Mouse (Mus musculus) embryonic facial prominence, embryonic 14.5 days (tissue): ENCODE results near the gene Abca4. TPM values are rescaled to one million over a fixed set of nuclear protein-coding genes. Genes with fewer than 3 reads are reported as not detected.

Experiments used
- ATAC-seq: fragments of 200-750 bp; cut with Nextera tagmentation; 2 replicates; pipeline ENCODE4 v1.8.0; 2017; ENCODE audit warnings: low read depth, moderate number of reproducible peaks, moderate TSS enrichment
- DNase-seq: peaks from one replicate; pipeline ENCODE4 v3.0.0-alpha.2; 2015; ENCODE audit warnings: low spot score
- H3K27ac ChIP-seq: fragments of 300-500 bp; sonication (generic); replicated peaks from 2 replicates; pipeline ENCODE4 v1.5.1; 2014; ENCODE audit warnings: low read depth, mild to moderate bottlenecking, low read length, moderate library complexity
- H3K27me3 ChIP-seq: fragments of 300-500 bp; sonication (generic); replicated peaks from 2 replicates; pipeline ENCODE4 v1.6.1; 2014; ENCODE audit warnings: low read length; ENCODE audit not compliant: control insufficient read depth, insufficient read depth
- H3K36me3 ChIP-seq: fragments of 300-500 bp; sonication (generic); 2 replicates; pipeline ENCODE4 v1.6.1; 2014; ENCODE audit warnings: low read length, mixed read lengths; ENCODE audit not compliant: control insufficient read depth, insufficient read depth
- H3K4me1 ChIP-seq: fragments of 300-500 bp; sonication (generic); 2 replicates; pipeline ENCODE4 v1.6.1; 2014; ENCODE audit warnings: antibody characterized with exemption, low read length; ENCODE audit not compliant: control insufficient read depth, insufficient read depth
- H3K4me2 ChIP-seq: fragments of 300-500 bp; sonication (generic); 2 replicates; pipeline ENCODE4 v1.6.1; 2014; ENCODE audit warnings: low read depth, mild to moderate bottlenecking, low read length, moderate library complexity, mixed read lengths
- H3K4me3 ChIP-seq: fragments of 300-500 bp; sonication (generic); 2 replicates; pipeline ENCODE4 v1.5.1; 2014; ENCODE audit warnings: low read depth, mild to moderate bottlenecking, low read length
- H3K9ac ChIP-seq: fragments of 300-500 bp; sonication (generic); 2 replicates; pipeline ENCODE4 v1.6.1; 2014; ENCODE audit warnings: low read depth, mild to moderate bottlenecking, low read length, moderate library complexity, mixed read lengths
- H3K9me3 ChIP-seq: fragments of 300-500 bp; sonication (generic); 2 replicates; pipeline ENCODE4 v1.6.1; 2016; ENCODE audit warnings: low read length; ENCODE audit not compliant: control insufficient read depth
- WGBS: fragments of 180-500 bp; shearing (Covaris S2); extraction: QIAGEN DNeasy Blood & Tissue Kit; methylation state at CpG from one replicate; pipeline ENCODE4 v1.1.7; 2014; 5-methylcytosine and 5-hydroxymethylcytosine counted together
- polyA plus RNA-seq: library from polyadenylated mRNA; unstranded; fragments of >200 nt; fragmentation: Nextera tagmentation; extraction: Ambion mirVana; gene quantifications from 2 replicates; pipeline ENCODE4 v1.2.1, GENCODE M21; 2014

Gene Abca4
- polyA plus RNA-seq, 1 experiment from 2014 or later = 1.5 TPM

- Histone ChIP-seq H3K27me3 (no peaks in the 10 kb centered on the region), H3K27ac (no peak overlapping the region), H3K4me2 (no peak overlapping the region), H3K9ac (no peak overlapping the region), H3K9me3 (no peaks in the 10 kb centered on the region), H3K4me3 (no peak overlapping the region), H3K4me1 (no peaks in the 10 kb centered on the region), H3K36me3 (no peaks in the 10 kb centered on the region)
- DNase-seq (peak; percentile 58), ATAC-seq (peak; percentile 35)
- WGBS = 47% methylated on average over 3 of the region's 3 CpGs
Observed at GRCm38 (mm10) chr3:122131633-122132032, 87.4 kb downstream of the Abca4 start.

DNA sequence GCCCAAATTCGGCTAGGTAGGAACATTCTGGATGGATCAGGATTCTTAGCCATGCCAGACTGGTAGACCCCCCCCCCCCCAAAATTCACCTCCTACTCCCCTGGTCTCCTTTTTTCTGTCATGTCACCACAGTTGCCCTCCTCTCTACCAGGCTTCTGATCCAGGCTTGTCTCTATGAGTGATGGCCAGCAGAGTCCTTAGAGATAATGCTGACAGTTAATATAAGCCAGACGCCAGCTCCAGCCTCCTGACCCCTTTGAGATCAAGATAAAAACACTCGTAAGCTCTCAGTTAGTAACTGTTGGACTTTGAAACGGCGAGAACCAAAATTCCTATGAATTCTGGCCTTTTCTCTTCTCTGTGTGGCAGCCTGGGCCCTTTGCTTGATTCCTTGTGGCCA lies 89.0 kb downstream of the Abca4 start:
- Histone ChIP-seq H3K27ac (no peak overlapping the region), H3K4me1 (no peaks in the 10 kb centered on the region), H3K36me3 (no peaks in the 10 kb centered on the region), H3K4me2 (no peak overlapping the region), H3K9ac (no peak overlapping the region), H3K27me3 (no peaks in the 10 kb centered on the region), H3K4me3 (no peak overlapping the region), H3K9me3 (no peaks in the 10 kb centered on the region)
- DNase-seq = no peak
- 48% methylated on average over 5 of the region's 5 CpGs for WGBS
- no peak for ATAC-seq

DNA sequence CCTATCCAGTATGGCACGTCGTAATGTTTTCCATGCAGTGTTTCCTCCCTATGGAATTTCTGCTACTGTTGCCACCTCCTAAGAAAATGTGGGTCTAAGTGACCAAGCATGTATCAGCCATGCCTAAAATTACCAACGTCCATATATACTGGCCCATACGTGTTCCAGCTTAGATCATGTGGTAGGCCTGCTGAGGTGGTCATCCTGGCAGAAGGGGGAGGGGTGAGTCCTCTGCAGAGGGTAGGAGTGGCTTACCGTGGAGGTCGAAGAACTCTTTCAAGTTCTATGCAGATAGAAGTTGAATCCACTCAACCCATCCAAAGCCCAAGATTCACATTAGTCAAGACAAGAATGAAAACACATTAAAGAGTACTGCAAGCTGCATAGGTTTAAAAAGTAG lies 89.6 kb downstream of the Abca4 start:
- Histone ChIP-seq H3K27ac (no peak overlapping the region), H3K4me2 (no peak overlapping the region), H3K4me1 (no peaks in the 10 kb centered on the region), H3K36me3 (no peaks in the 10 kb centered on the region), H3K4me3 (no peak overlapping the region), H3K27me3 (no peaks in the 10 kb centered on the region), H3K9ac (no peak overlapping the region), H3K9me3 (no peaks in the 10 kb centered on the region)
- no peak for ATAC-seq
- 79% methylated on average over 6 of the region's 6 CpGs for WGBS
- no peak for DNase-seq

GRCm38 (mm10) chr3:122140589-122141400 lies 96.6 kb downstream of the Abca4 start:
- H3K9me3 ChIP-seq = no peaks in the 10 kb centered on the region
- no peak overlapping the region for H3K4me3 ChIP-seq
- DNase-seq (peak; percentile 77), ATAC-seq (0 out of 2 replicates have a peak, but pooled peaks have one; percentile 47)
- WGBS = 66% methylated on average over 18 of the region's 18 CpGs
- H3K27me3 ChIP-seq = no peaks in the 10 kb centered on the region
- no peak overlapping the region for H3K9ac ChIP-seq
- no peak overlapping the region for H3K4me2 ChIP-seq
- no peaks in the 10 kb centered on the region for H3K36me3 ChIP-seq
- no peak overlapping the region for H3K27ac ChIP-seq
- no peaks in the 10 kb centered on the region for H3K4me1 ChIP-seq

DNA sequence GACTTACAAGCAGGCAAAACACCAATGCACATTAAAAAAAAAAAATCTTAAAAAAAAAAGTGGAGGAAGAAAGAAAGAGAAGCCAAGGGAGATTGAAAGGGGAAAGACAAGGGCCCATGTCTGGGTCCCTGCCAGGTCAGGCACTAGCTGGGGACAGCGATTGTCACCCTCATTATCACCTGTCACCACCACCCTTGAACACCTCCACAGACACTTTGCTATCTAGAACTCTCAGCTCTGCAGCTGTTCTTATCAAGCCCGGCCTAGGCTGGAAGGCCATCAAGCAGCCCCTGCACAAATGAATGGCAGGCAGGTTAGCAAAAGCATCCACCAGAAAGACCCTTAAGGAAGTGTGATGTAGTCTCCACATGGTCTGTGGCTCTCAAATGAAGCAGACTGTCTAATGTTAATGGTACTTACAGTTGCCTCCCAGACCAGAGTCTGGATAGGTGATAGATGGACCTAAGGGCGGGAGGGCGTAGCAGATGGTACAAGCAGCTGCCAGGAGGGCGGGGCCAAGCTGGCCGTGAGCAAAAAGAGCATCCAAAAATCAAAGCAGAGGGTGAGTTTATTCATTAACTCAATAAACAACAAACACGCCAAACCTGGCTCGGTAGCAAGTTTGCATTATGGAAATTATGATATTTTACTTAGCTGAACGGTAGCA lies 98.1 kb downstream of the Abca4 start:
- H3K9ac ChIP-seq = no peak overlapping the region
- no peaks in the 10 kb centered on the region for H3K27me3 ChIP-seq
- H3K4me2 ChIP-seq = no peak overlapping the region
- no peaks in the 10 kb centered on the region for H3K36me3 ChIP-seq
- 75% methylated on average over 9 of the region's 9 CpGs for WGBS
- H3K9me3 ChIP-seq = no peaks in the 10 kb centered on the region
- H3K4me3 ChIP-seq = no peak overlapping the region
- H3K27ac ChIP-seq = no peak overlapping the region
- DNase-seq (no peak), ATAC-seq (no peak)
- peaks cover 1% of the 10 kb centered on the region; the same call in 1 of the 2 replicates for H3K4me1 ChIP-seq

GRCm38 (mm10) chr3:122143432-122143831 lies 99.2 kb downstream of the Abca4 start:
- H3K9ac ChIP-seq = no peak overlapping the region
- 75% methylated on average over 3 of the region's 3 CpGs for WGBS
- no peaks in the 10 kb centered on the region for H3K9me3 ChIP-seq
- no peaks in the 10 kb centered on the region for H3K27me3 ChIP-seq
- H3K4me3 ChIP-seq = no peak overlapping the region
- no peak for DNase-seq
- no peak overlapping the region for H3K4me2 ChIP-seq
- H3K4me1 ChIP-seq = peaks cover 6% of the 10 kb centered on the region; the same call in 1 of the 2 replicates
- ATAC-seq = no peak
- H3K27ac ChIP-seq = no peak overlapping the region
- H3K36me3 ChIP-seq = no peaks in the 10 kb centered on the region

GRCm38 (mm10) chr3:122145430-122145829 lies 101.2 kb downstream of the Abca4 start:
- Histone ChIP-seq H3K4me1 (peaks cover 6% of the 10 kb centered on the region; the same call in 1 of the 2 replicates), H3K9ac (no peak overlapping the region), H3K4me3 (no peak overlapping the region), H3K36me3 (no peaks in the 10 kb centered on the region), H3K9me3 (no peaks in the 10 kb centered on the region), H3K27me3 (no peaks in the 10 kb centered on the region), H3K27ac (no peak overlapping the region), H3K4me2 (no peak overlapping the region)
- DNase-seq (no peak), ATAC-seq (no peak)
- WGBS = 88% methylated on average over 3 of the region's 3 CpGs

DNA sequence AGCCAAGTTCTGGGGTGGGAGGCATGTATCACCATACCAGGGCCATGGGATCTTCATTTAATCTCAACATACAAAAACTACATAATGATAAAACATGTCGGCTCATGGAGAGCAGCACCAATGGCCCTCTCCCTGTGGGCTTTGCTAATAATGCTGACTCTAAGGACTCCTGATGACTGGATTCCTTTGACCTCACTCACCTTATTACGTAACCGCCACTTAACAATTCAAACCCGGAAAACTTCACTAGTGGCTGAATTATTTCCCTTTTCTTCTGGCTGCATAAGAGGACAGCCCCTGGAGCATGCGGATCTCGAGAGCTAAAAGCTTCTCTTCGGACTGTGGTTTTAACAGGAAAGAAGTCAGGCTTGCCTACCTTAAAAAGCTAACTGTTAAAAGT lies 106.6 kb downstream of the Abca4 start:
- H3K27ac ChIP-seq = no peak overlapping the region
- H3K9me3 ChIP-seq = no peaks in the 10 kb centered on the region
- no peaks in the 10 kb centered on the region for H3K27me3 ChIP-seq
- WGBS = 78% methylated on average over 7 of the region's 7 CpGs
- H3K9ac ChIP-seq = no peak overlapping the region
- no peaks in the 10 kb centered on the region for H3K36me3 ChIP-seq
- DNase-seq = no peak
- ATAC-seq = no peak
- H3K4me3 ChIP-seq = no peak overlapping the region
- H3K4me1 ChIP-seq = peaks cover 6% of the 10 kb centered on the region; the same call in 1 of the 2 replicates
- H3K4me2 ChIP-seq = no peak overlapping the region
